Mouse (Mus musculus) stomach, embryonic 15.5 days (tissue): ENCODE measurements around the gene Tmem150c. TPM values are rescaled to one million over a fixed set of nuclear protein-coding genes. Genes with fewer than 3 reads are reported as not detected.

Source experiments
- ATAC-seq: fragments of 200-750 bp; cut with Nextera tagmentation; 2 replicates; pipeline ENCODE4 v1.8.0; 2017; ENCODE audit warnings: low read depth, moderate number of reproducible peaks, moderate TSS enrichment; ENCODE audit not compliant: insufficient read depth, low FRiP score
- H3K27ac ChIP-seq: fragments of 300-500 bp; sonication (generic); 2 replicates; pipeline ENCODE4 v1.5.1; 2015; ENCODE audit warnings: mild to moderate bottlenecking, inconsistent platforms
- H3K27me3 ChIP-seq: fragments of 300-500 bp; sonication (generic); replicated peaks from 2 replicates; pipeline ENCODE4 v1.6.1; 2015; ENCODE audit warnings: inconsistent platforms
- H3K36me3 ChIP-seq: fragments of 300-500 bp; sonication (generic); 2 replicates; pipeline ENCODE4 v1.6.1; 2015; ENCODE audit warnings: inconsistent platforms
- H3K4me1 ChIP-seq: fragments of 300-500 bp; sonication (generic); 2 replicates; pipeline ENCODE4 v1.6.1; 2015; ENCODE audit warnings: inconsistent platforms
- H3K4me2 ChIP-seq: fragments of 300-500 bp; sonication (generic); 2 replicates; pipeline ENCODE4 v1.6.1; 2015; ENCODE audit warnings: mild to moderate bottlenecking, inconsistent platforms
- H3K4me3 ChIP-seq: fragments of 300-500 bp; sonication (generic); replicated peaks from 2 replicates; pipeline ENCODE4 v1.5.1; 2015; ENCODE audit warnings: inconsistent platforms
- H3K9ac ChIP-seq: fragments of 300-500 bp; sonication (generic); 2 replicates; pipeline ENCODE4 v1.6.1; 2015; ENCODE audit warnings: inconsistent platforms
- H3K9me3 ChIP-seq: fragments of 300-500 bp; sonication (generic); 2 replicates; pipeline ENCODE4 v1.6.1; 2016; ENCODE audit warnings: inconsistent platforms
- WGBS: fragments of 180-500 bp; shearing (Covaris S2); methylation state at CpG from one replicate; pipeline ENCODE4 v1.1.7; 2015; 5-methylcytosine and 5-hydroxymethylcytosine counted together
- polyA plus RNA-seq: library from polyadenylated mRNA; unstranded; fragments of >200 nt; fragmentation: Nextera tagmentation; extraction: Ambion mirVana; gene quantifications from 2 replicates; pipeline ENCODE4 v1.2.1, GENCODE M21; 2015

Gene Tmem150c
- polyA plus RNA-seq, 1 experiment from 2014 or later: 4.7 TPM

DNA sequence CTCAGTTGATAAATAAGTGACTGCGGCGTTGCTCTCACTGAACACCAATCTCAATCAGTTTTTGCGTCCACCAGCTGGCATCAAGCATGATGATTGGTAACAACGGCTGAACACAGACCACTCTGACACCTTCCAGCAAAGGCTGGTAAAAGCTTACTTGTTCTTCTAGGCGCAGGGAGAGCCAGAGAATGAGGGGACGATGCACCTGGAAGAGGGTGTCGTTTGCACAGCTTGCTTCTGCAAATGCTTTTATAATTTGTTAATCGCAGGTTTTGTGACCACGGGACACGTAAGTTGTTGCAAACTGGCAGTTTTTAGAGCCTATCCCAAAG lies 68.4 kb downstream of the Tmem150c start:
- H3K4me3 ChIP-seq: no peak overlapping the region

DNA sequence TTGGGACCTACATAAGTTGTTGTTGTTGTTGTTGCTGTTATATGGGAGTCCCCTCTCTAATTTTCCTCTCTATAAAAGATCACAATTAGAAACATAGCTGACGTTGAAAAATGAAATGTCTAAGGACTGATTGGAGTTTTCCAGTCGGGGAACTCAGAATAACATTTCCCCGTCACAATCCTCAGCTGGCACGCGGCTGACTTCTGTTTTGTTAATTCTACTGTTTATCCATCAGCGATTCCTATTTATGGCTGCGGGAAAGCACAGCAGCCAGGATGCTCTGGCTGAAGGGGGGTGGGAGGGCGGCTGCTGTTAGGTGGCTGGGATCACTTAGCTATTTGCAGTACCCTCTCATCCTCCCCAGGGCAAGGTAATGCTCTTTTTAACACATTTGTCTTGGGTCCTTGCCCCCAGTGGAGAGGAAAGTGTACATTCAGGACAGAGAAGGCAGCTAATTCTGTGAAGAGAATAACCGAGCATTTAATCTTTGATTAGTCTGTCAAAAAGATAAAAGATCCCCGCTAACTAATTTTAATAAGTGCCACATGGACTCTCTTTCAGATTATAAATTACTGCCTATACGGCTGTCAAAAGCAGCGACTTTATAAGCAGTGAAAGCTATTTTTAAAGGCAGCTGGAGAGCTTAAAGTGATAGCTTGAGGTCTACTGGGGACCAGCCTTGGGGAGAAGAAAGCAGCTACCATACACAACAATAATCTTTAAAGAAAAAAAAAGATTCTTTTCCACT lies 68.9 kb downstream of the Tmem150c start:
- H3K4me2 ChIP-seq: no peak overlapping the region
- no peaks in the 10 kb centered on the region for H3K9me3 ChIP-seq
- no peak overlapping the region for H3K4me3 ChIP-seq
- H3K9ac ChIP-seq: no peak overlapping the region
- 31% methylated on average over 12 of the region's 12 CpGs for WGBS
- peaks cover 9% of the 10 kb centered on the region for H3K4me1 ChIP-seq
- H3K36me3 ChIP-seq: no peaks in the 10 kb centered on the region
- no peak for ATAC-seq
- H3K27ac ChIP-seq: no peak overlapping the region
- H3K27me3 ChIP-seq: no peaks in the 10 kb centered on the region

More for the DNA sequence above, 68.4 kb downstream of the Tmem150c start:
- no peak for ATAC-seq
- Histone ChIP-seq H3K4me2 (peak overlapping the region; percentile 9; the same call in 1 of the 2 replicates), H3K9ac (no peak overlapping the region), H3K27me3 (no peaks in the 10 kb centered on the region), H3K27ac (no peak overlapping the region), H3K36me3 (no peaks in the 10 kb centered on the region), H3K9me3 (no peaks in the 10 kb centered on the region), H3K4me1 (peaks cover 8% of the 10 kb centered on the region; the same call in 1 of the 2 replicates)
- 38% methylated on average over 10 of the region's 10 CpGs for WGBS

DNA sequence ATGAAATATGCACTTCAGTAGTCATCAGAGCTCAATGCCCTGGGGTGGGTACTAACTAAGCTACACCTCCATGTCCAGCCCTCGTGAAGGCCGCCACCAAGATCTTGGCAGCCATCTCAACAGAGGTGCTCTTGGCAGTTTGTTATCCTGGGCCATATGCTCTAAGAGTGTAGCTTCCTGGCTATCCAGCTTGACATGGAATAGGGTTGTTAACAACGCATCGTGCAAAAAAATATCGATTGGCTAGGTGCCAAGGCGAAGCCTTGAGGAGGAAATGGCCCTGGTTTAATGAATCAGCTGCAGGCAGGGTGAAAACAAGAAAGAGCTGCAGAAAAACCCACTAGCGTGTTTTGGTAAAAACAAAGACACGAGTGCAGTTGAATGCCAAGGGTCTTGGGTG lies 74.5 kb downstream of the Tmem150c start:
- no peak for ATAC-seq
- no peaks in the 10 kb centered on the region for H3K36me3 ChIP-seq
- no peak overlapping the region for H3K4me3 ChIP-seq
- H3K4me1 ChIP-seq: peaks cover 11% of the 10 kb centered on the region
- 40% methylated on average over 8 of the region's 8 CpGs for WGBS
- H3K9me3 ChIP-seq: no peaks in the 10 kb centered on the region
- H3K9ac ChIP-seq: no peak overlapping the region
- no peak overlapping the region for H3K4me2 ChIP-seq
- H3K27ac ChIP-seq: peak overlapping the region; percentile 26; the same call in 1 of the 2 replicates
- H3K27me3 ChIP-seq: no peaks in the 10 kb centered on the region

DNA sequence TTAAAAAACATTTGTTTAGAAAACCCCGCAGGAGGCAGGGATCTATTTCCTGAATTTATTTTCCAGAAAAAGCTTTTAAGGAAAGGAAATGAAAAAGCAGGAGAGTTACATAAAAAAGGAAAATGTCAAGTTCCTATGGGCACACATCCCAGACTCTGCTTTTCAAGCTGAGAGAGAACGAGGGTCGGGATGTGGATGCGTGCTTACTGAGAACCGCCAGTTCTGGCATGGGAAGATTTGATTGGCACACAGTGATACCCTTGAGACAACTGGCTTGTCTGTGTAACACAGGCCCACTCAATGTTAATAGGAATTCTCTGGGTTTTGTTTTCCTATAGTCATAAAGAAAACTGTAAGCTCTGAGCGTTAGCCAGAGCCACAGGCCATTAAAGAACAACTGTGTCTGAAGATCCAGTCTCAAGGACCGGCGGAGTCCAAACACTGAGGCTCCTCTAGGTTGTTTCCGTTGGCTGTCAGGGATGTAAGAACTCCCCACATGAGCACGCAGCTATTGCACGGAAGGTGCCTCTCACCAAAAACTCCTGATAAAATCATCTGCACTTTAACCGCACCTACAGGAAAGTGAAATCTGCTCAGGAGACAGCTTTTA lies 75.5 kb downstream of the Tmem150c start:
- peak overlapping the region; percentile 54; the same call in 1 of the 2 replicates for H3K27ac ChIP-seq
- 53% methylated on average over 12 of the region's 12 CpGs for WGBS
- H3K36me3 ChIP-seq: no peaks in the 10 kb centered on the region
- no peak for ATAC-seq
- H3K9me3 ChIP-seq: no peaks in the 10 kb centered on the region
- no peaks in the 10 kb centered on the region for H3K27me3 ChIP-seq
- H3K4me1 ChIP-seq: peaks cover 21% of the 10 kb centered on the region
- no peak overlapping the region for H3K4me2 ChIP-seq
- H3K4me3 ChIP-seq: no peak overlapping the region
- H3K9ac ChIP-seq: no peak overlapping the region

DNA sequence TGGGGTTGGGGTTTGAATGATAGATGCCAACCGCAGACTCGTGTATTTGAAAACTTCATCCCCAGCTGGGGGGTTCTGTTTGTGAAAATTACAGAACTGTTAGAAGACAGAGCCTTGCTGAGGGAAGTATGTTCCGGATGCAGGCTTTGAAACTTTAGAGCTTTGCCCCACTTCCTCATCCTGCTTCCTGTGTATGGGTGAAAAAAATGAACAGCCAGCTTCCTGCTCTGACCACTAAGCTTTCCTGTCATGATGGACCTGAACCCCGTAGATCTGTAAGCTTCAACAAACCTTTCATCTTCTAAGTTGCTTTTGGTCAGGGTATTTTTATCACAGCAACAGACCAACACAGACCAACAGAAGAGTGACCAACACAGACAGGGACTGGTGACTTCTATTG lies 77.6 kb downstream of the Tmem150c start:
- no peaks in the 10 kb centered on the region for H3K36me3 ChIP-seq
- 82% methylated on average over 4 of the region's 4 CpGs for WGBS
- H3K27ac ChIP-seq: no peak overlapping the region
- H3K4me3 ChIP-seq: no peak overlapping the region
- peaks cover 24% of the 10 kb centered on the region for H3K4me1 ChIP-seq
- H3K9ac ChIP-seq: no peak overlapping the region
- H3K27me3 ChIP-seq: no peaks in the 10 kb centered on the region
- ATAC-seq: no peak
- H3K4me2 ChIP-seq: no peak overlapping the region
- no peaks in the 10 kb centered on the region for H3K9me3 ChIP-seq

DNA sequence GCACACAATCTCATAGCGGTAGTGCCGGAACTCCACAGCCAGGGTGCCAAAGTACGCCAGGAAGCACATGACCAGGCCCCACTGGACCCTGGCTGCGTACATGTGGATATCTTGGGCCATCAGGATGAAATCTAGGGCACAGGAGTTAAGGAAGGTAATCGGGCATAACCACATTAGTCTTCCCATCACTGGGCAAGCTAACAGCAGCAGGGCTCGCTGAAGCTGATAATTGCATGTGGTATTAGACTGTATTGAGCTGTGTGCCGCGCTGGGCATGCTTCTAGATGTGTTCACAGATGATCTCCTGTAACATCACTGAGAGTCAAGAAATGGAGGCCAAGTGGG lies 79.7 kb downstream of the Tmem150c start:
- no peaks in the 10 kb centered on the region for H3K36me3 ChIP-seq
- H3K4me1 ChIP-seq: peaks cover 15% of the 10 kb centered on the region
- H3K4me3 ChIP-seq: peak overlapping the region; percentile 30; the same call in 1 of the 2 replicates
- H3K4me2 ChIP-seq: peak overlapping the region; percentile 65
- H3K27ac ChIP-seq: no peak overlapping the region
- 79% methylated on average over 8 of the region's 8 CpGs for WGBS
- no peaks in the 10 kb centered on the region for H3K9me3 ChIP-seq
- H3K27me3 ChIP-seq: no peaks in the 10 kb centered on the region
- no peak overlapping the region for H3K9ac ChIP-seq
- no peak for ATAC-seq

DNA sequence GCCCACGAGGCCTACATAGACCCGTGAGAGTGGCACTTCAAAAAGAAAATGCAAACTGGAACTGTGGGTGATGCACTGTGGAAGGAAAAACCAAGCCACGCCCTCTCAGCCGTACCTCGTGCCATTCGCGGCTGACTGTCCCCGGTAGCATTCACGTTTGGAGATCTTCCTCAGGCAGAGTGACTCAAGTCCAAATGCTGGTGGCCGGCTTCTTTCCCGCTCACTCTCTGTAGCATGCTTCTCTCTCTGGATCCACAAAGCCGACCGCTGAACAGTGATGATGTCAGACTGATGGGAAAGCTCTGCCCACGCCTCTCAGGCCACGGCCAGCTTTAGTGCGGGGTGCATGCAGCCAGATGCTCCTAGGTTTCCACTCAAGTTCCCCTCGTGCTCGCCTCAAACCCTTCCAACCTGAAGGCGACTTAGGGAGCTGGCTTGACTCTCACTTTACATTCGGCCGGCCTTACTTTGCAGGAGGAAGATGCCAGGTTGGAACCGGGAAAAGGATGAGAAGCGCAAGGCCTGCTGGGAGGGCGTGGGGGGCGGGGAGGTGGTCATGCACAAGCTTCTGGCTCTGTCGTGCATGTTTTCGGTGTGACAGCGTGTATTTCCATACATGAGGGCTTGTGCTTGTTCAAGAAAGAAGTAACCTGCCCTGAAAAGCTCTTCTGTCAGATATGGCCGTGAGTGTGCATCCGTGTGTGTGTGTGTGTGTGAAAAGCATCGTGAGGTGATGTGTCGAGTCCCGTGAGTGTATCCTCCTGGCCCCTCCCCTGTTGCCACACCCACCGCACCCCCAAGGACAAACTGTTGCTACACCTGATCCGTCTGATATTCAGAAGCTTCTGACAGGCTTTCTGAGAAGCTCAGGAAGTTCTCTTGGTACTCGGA lies 80.3 kb downstream of the Tmem150c start:
- Histone ChIP-seq H3K4me1 (peaks cover 13% of the 10 kb centered on the region), H3K27me3 (no peaks in the 10 kb centered on the region), H3K4me2 (peak overlapping the region; percentile 65), H3K4me3 (peak overlapping the region; percentile 30), H3K9me3 (no peaks in the 10 kb centered on the region), H3K27ac (no peak overlapping the region), H3K36me3 (no peaks in the 10 kb centered on the region), H3K9ac (peak overlapping the region; percentile 2; the same call in 1 of the 2 replicates)
- WGBS: 31% methylated on average over 36 of the region's 36 CpGs
- 0 out of 2 replicates have a peak, but pooled peaks have one; percentile 15 for ATAC-seq

DNA sequence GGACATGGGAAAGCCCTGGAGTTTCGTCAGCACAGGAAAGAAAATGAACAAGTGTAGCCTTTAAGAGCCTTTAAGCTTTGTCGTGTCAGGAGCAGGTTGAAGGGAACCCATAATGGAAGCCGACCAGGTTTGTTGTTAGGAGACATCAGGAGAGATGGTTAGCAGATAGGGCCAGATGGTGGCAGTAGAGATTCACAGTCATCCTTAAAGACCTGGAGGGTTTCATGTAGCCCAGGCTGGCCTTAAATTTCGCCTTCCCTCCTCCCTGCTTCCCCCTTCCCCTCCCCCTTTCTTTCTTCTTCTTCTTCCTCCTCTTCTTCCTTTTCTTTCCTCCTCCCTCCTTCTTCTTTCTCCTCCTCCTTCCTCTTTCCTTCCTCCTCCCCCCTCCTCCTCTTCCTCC lies 85.0 kb downstream of the Tmem150c start:
- WGBS: 59% methylated on average over 4 of the region's 4 CpGs
- no peak for ATAC-seq

DNA sequence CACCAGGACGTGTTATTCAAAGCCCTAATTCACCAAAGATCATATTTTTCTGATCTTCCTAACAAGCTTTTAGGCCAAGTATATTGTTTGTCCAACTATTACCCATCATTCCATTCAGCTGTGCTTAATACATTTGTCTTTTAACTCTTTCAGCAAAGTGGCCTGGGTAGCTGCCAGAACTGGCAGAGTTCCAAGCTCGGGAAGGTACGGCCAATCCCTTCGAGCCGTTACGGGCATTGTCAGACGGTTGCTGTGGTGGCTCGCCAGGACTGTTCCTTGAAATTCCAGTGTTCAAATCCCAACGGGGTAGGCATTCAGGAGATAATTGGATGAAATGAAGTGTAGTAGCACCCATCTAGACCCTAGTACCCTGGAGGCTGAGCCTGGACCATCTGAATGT lies 87.1 kb downstream of the Tmem150c start:
- WGBS: 74% methylated on average over 9 of the region's 9 CpGs
- Histone ChIP-seq H3K9me3 (no peaks in the 10 kb centered on the region), H3K36me3 (peaks cover 12% of the 10 kb centered on the region; the same call in 1 of the 2 replicates), H3K4me1 (no peaks in the 10 kb centered on the region), H3K4me3 (no peak overlapping the region), H3K4me2 (no peak overlapping the region), H3K27ac (no peak overlapping the region), H3K9ac (no peak overlapping the region), H3K27me3 (no peaks in the 10 kb centered on the region)
- no peak for ATAC-seq

More for the DNA sequence above, 85.0 kb downstream of the Tmem150c start:
- no peak overlapping the region for H3K4me2 ChIP-seq
- H3K36me3 ChIP-seq: no peaks in the 10 kb centered on the region
- no peak overlapping the region for H3K4me3 ChIP-seq
- H3K9me3 ChIP-seq: no peaks in the 10 kb centered on the region
- H3K27ac ChIP-seq: no peak overlapping the region
- no peak overlapping the region for H3K9ac ChIP-seq
- peaks cover 7% of the 10 kb centered on the region for H3K4me1 ChIP-seq
- no peaks in the 10 kb centered on the region for H3K27me3 ChIP-seq

DNA sequence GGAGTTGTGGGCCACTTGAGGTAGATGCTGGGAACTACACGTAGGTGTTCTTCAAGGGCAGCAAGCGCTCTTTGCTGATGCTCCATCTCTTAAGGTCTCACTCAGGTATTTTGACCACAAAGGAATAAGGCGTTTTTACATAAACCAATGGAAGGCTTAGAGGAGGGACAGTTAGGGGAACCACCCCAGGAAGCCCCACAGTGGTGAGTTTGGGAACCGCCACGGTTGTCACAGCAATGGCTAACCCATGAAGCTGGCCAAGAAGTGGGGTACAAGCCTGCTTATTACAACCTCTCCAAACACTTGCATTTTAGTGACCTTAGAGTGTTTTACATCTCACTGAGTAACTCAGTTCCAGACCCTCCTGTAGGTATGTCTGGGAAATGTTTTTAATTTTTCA lies 88.1 kb downstream of the Tmem150c start:
- WGBS: 88% methylated on average over 5 of the region's 5 CpGs
- Histone ChIP-seq H3K9me3 (no peaks in the 10 kb centered on the region), H3K9ac (no peak overlapping the region), H3K27me3 (no peaks in the 10 kb centered on the region), H3K27ac (no peak overlapping the region), H3K36me3 (peaks cover 13% of the 10 kb centered on the region; the same call in 1 of the 2 replicates), H3K4me2 (no peak overlapping the region), H3K4me1 (no peaks in the 10 kb centered on the region), H3K4me3 (no peak overlapping the region)
- no peak for ATAC-seq

DNA sequence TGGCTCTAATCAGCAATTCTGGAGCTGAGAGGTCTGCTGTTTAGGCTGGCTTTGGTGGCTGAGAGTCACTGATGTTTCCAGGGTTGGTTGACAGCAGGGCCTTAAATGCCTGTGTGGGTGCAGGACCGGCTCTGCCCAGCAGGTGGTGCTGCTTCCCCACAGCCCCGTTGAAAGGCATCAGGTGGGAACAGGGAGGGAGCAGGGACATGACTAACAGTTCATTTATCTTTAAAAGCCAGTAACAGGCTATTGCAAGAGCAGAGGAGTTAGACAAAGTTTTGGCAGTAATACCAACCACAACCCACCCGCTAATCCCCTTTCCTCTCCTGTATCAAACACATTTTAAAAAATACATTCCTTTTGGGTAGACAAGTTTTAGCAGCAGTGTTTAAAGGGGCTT lies 89.4 kb downstream of the Tmem150c start:
- H3K4me3 ChIP-seq: no peak overlapping the region
- H3K27ac ChIP-seq: no peak overlapping the region
- H3K4me2 ChIP-seq: no peak overlapping the region
- H3K4me1 ChIP-seq: no peaks in the 10 kb centered on the region
- WGBS: 20% methylated on average over 3 of the region's 3 CpGs
- H3K36me3 ChIP-seq: peaks cover 13% of the 10 kb centered on the region
- ATAC-seq: no peak
- no peak overlapping the region for H3K9ac ChIP-seq
- H3K9me3 ChIP-seq: no peaks in the 10 kb centered on the region
- H3K27me3 ChIP-seq: no peaks in the 10 kb centered on the region

DNA sequence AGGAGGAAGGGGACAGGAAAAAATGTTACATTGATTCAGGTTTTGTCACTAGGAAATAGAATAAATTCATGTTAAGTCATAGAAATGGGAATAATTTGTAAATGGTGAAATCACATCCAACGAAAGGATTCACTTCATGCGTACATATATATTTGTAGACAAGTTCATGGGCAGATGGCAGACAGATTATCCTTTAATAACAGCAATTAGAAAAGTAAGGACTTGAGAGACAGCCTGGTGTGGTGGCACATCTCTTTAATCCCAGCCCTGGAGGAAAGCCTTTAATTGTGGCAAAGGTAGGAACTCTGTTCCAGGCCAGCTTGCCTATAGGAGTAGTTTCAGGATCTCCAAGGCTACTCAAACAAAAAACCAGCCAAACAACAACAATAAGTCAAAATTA lies 90.1 kb downstream of the Tmem150c start:
- no peak for ATAC-seq
- no peak overlapping the region for H3K4me3 ChIP-seq
- no peaks in the 10 kb centered on the region for H3K9me3 ChIP-seq
- H3K9ac ChIP-seq: no peak overlapping the region
- H3K4me1 ChIP-seq: no peaks in the 10 kb centered on the region
- no peak overlapping the region for H3K4me2 ChIP-seq
- no peak overlapping the region for H3K27ac ChIP-seq
- H3K27me3 ChIP-seq: no peaks in the 10 kb centered on the region
- WGBS: 95% methylated on average over 2 of the region's 2 CpGs
- H3K36me3 ChIP-seq: peaks cover 13% of the 10 kb centered on the region
